Mouse (Mus musculus): ENCODE measurements around the gene Tas2r118. TPM values are rescaled to one million over a fixed set of nuclear protein-coding genes. Genes with fewer than 3 reads are reported as not detected.

Gene Tas2r118
- not detected for total RNA-seq (2018; cell fraction: chromatin; rRNA removed)
- not detected for total RNA-seq (2018; cell fraction: cytosol; rRNA removed)
- total RNA-seq (2018; cell fraction: nucleus; rRNA removed), result not detected
- not detected in 3 replicates for polyA plus RNA-seq (2018)

DNA sequence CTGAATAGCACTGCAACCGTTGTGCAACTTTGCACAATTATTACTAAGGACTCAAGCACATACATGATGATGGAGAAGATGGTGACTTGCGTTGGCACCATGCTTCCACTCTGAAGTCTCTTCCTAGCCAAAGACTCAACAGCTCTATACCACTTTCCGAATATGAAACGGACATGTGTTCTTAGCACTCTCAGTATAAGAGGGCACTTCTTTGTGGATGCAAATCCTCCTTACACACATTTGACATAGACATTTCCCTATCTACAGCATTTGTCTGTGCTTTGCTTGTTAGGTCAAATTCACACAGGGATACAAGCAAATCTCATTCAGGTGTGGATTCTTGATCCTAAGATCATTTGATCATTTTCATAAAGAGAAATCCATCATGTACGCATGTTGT lies at the start of gene Tas2r118:
TSS of gene Tas2r118 (minus strand) at position 101 of the 400 bp plus-strand sequence.
- H3K36me3 ChIP-seq (ENCODE audit: inconsistent target), result no peaks in the 10 kb centered on the region
- no peaks in the 10 kb centered on the region for H3K79me2 ChIP-seq (ENCODE audit: inconsistent target)
- WGBS (ENCODE audit: missing documents), result 95% methylated on average over 5 of the region's 5 CpGs
- H3K27ac ChIP-seq, result no peak within 1 kb of the TSS
- no peak within 1 kb of the TSS for H3K4me3 ChIP-seq (ENCODE audit: inconsistent target)

DNA sequence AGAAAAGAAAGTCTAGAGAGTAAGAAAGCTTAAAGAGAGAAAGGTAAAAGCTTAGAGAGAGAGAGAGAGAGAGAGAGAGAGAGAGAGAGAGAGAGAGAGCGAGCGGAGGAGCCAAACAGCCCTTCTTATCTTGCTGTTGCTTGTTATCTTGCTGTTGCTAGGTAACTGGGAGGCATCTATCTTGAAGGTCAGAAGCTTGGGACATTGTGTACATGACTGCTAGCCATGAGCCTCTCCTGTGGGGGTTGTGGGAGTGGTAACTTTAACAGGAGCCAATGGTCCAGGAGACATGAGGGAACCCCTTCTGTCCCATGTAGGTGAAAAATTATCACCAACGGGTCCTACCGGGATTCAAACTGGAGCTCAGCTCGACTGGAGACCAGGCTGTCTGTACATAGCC lies 48.5 kb upstream of the Tas2r118 start:
- no peak overlapping the region for H3K4me3 ChIP-seq (ENCODE audit: inconsistent target)
- no peaks in the 10 kb centered on the region for H3K79me2 ChIP-seq (ENCODE audit: inconsistent target)
- 86% methylated on average over 4 of the region's 5 CpGs for WGBS (ENCODE audit: missing documents)
- H3K36me3 ChIP-seq (ENCODE audit: inconsistent target), result no peaks in the 10 kb centered on the region
- no peak overlapping the region for H3K27ac ChIP-seq

DNA sequence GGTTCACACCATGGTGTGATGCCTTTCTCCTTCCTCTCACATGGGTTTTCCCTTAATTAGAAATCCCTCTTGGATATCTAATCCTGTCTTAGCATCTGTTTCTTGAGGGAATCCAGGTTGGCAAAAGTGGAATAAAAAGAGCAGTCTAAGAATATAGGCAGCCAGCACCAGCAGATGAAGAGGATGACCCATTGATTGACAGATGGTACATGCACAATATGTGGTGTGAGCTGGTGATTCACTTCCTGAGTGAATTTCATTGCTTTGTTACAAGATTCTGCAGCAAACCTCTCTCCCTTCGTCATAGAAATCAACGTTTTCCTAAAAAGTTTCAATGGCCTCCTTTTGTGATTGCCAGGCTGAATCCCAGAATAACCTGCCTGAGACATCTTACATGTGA lies 23.4 kb upstream of the Tas2r118 start:
- Histone ChIP-seq H3K79me2 (ENCODE audit: inconsistent target) (no peaks in the 10 kb centered on the region), H3K36me3 (ENCODE audit: inconsistent target) (no peaks in the 10 kb centered on the region), H3K4me3 (ENCODE audit: inconsistent target) (no peak overlapping the region), H3K27ac (no peak overlapping the region)
- 64% methylated on average over 2 of the region's 2 CpGs for WGBS (ENCODE audit: missing documents)

DNA sequence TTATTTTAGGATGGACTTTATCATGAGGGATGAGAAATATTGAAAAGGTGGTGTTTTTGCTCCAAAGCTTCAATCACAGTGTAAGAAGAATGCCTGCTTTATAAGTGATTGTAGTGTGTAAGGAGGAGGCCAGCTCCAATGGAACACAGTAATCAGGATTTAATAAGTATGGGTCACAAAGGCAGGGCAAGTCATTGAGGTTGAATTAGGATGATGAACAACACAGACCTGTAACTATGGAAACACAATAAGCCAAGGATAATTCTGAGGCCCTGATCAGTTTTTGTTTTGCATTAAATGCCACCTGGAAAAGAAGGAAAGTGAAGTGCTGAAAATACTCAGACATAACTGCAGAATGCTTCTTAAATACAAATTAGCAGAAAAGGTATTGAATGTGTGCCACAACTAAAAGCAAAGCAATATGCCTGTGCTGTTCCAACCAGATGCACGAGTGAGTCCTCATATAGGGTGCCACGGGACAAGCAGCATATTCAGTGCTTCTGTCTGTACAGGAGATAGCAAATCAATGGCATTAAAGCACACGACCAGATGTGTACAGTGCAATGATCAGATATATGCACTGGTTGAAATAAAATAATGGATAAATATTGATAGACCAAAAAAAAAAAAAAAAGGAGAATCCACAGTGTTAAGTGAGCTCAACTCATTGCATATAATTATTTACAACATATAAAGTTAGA lies 21.0 kb upstream of the Tas2r118 start:
- Histone ChIP-seq H3K79me2 (ENCODE audit: inconsistent target) (no peaks in the 10 kb centered on the region), H3K36me3 (ENCODE audit: inconsistent target) (no peaks in the 10 kb centered on the region), H3K27ac (no peak overlapping the region), H3K4me3 (ENCODE audit: inconsistent target) (no peak overlapping the region)
- 93% methylated on average over 3 of the region's 3 CpGs for WGBS (ENCODE audit: missing documents)

DNA sequence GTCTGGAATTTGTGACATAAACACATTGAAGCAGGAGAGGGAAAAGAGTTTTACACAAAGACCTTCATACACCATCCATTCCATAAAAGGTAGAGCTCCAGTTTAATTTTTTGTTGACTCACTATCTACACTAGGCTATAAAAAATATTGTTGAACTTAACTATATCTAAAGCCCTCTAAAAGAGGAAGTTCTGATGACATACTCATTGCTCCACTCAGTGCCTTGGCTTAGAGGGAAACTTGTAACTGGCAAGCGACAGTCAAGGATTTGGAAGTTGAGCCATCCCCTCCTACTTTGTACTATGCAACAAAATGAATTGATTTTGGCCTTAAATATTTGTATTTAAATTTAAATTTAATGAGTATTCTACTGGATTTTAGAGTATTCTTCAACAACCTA lies 16.4 kb upstream of the Tas2r118 start:
- Histone ChIP-seq H3K36me3 (ENCODE audit: inconsistent target) (no peaks in the 10 kb centered on the region), H3K79me2 (ENCODE audit: inconsistent target) (no peaks in the 10 kb centered on the region), H3K4me3 (ENCODE audit: inconsistent target) (no peak overlapping the region), H3K27ac (no peak overlapping the region)
- 50% methylated on average over 1 of the region's 1 CpGs for WGBS (ENCODE audit: missing documents)

DNA sequence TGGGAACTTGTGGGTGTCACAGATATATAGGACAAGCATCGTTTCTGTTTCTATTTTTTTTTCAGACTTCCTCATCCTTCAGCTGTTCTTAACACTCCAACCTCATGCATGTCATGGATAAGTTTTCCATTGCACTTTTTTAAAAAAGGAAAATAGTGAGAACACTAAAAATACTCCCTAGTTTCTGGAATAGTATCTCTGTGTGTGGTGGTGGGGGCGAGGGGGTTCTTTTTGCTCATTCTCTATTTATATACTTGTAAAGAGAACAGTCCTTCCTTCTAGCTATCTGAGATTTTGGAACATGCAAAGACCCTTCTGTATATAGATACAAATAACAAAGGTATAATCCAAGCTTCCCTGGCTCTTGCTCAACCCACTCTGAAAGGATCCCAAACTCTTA lies 2.9 kb downstream of the Tas2r118 start:
- Histone ChIP-seq H3K27ac (no peak overlapping the region), H3K4me3 (ENCODE audit: inconsistent target) (no peak overlapping the region), H3K79me2 (ENCODE audit: inconsistent target) (no peaks in the 10 kb centered on the region), H3K36me3 (ENCODE audit: inconsistent target) (no peaks in the 10 kb centered on the region)
- WGBS (ENCODE audit: missing documents), result 56% methylated on average over 2 of the region's 2 CpGs

DNA sequence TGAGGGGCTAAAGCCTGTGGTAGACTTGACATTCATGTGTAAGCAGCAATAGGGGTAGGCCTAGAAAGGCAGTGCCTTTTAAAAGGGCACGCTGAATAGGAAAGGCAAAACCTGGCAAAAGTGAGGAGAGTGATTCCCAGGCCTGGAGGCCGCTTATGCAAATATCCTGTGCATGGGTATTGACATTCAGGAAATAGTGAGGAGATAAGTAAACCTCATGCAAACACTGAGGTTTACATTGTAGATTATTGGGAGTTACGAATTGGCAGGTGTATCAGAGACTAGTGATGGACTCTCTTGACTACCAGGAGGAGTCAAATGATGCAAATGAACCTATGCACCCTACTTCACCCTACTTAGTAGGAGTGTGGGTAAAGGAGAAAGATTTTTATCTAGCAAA lies 3.9 kb downstream of the Tas2r118 start:
- Histone ChIP-seq H3K4me3 (ENCODE audit: inconsistent target) (no peak overlapping the region), H3K27ac (no peak overlapping the region), H3K36me3 (ENCODE audit: inconsistent target) (no peaks in the 10 kb centered on the region), H3K79me2 (ENCODE audit: inconsistent target) (no peaks in the 10 kb centered on the region)
- WGBS (ENCODE audit: missing documents), result 79% methylated on average over 3 of the region's 3 CpGs

DNA sequence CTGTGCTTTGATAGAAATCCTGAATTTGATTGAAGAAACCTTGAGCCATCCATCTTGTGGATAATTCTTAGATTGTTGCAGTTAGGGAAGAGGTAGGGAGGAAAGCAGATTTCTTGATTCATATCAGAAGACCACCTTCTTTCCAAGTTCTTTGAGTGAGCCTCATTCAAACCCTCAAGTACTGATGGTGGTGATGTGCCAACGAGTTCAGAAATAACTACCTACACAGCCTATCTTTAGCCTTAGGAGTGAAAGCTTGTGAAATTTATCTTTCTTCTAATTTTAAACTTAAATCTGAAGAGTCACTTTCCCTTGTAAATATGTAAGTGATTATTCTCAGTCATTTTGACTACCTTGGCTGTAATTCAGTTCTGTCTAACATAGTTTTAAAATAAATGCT lies 6.1 kb downstream of the Tas2r118 start:
- Histone ChIP-seq H3K79me2 (ENCODE audit: inconsistent target) (no peaks in the 10 kb centered on the region), H3K27ac (no peak overlapping the region), H3K36me3 (ENCODE audit: inconsistent target) (no peaks in the 10 kb centered on the region), H3K4me3 (ENCODE audit: inconsistent target) (no peak overlapping the region)
- WGBS (ENCODE audit: missing documents), result 38% methylated on average over 1 of the region's 1 CpGs

DNA sequence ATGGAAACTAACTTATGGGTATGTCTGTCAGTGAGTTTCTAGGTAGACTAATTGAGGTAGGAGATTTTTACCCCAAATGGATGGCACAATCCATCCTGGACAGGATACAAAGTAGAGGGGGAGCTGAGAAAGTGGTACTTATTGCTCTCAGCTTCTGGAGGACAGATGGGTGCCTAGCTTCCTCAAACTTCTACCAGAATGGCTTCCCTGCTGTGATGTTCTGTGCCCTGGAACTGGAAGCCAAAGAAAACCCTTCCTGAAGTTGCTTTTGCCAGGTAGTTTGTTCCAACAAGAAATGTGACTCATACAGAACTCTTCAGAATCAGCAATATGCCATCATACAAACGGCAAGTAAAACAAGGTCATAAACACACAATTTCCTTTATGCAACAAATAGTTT lies 29.1 kb downstream of the Tas2r118 start:
- no peak overlapping the region for H3K4me3 ChIP-seq (ENCODE audit: inconsistent target)
- H3K79me2 ChIP-seq (ENCODE audit: inconsistent target), result no peaks in the 10 kb centered on the region
- no peak overlapping the region for H3K27ac ChIP-seq
- H3K36me3 ChIP-seq (ENCODE audit: inconsistent target), result no peaks in the 10 kb centered on the region
- WGBS (ENCODE audit: missing documents), result 83% methylated on average over 1 of the region's 1 CpGs

DNA sequence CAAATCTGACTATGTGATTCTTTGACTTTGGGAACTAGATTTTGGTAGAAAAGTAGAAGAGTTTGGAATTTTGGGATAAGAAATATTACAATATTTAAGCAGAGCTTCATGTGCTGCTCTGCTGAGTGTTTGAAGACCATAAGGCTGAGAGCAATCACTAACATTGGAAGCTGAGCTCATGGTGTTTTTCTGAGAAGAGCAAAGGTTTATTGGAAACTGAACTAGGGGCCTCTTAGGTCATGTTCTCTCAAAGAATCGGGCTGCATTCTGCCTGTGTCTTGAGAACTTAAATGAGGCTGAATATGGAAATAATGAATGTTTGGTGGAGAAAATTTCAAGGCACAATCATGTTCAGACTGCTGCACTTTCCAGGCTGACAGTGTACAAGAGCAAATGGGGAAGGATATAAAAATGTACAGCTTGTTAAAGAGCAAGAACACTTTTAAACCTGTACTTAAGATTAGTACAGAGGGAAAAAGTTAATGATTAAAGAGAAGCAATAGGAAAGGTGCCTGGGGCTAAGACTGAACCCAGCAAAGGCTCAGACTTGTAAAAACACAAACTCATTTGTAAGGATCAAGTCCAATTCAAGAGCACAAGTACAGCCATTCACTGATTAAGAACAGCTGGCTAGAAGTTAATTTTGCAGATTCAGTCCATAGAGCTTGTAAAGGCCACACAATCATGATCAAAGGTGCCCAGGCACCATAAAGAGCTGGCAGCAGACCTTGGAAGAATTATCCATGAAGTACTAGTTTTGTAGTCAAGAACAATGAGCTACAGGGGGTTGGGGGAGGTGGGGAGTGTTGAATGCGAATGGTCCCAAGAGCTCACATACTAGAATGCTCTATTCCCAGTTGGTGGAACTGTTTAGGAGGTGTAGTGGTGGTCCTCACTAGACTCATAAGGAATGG lies 31.0 kb downstream of the Tas2r118 start:
- Histone ChIP-seq H3K79me2 (ENCODE audit: inconsistent target) (no peaks in the 10 kb centered on the region), H3K36me3 (ENCODE audit: inconsistent target) (no peaks in the 10 kb centered on the region), H3K27ac (no peak overlapping the region), H3K4me3 (ENCODE audit: inconsistent target) (no peak overlapping the region)
- WGBS (ENCODE audit: missing documents), result 60% methylated on average over 2 of the region's 2 CpGs

DNA sequence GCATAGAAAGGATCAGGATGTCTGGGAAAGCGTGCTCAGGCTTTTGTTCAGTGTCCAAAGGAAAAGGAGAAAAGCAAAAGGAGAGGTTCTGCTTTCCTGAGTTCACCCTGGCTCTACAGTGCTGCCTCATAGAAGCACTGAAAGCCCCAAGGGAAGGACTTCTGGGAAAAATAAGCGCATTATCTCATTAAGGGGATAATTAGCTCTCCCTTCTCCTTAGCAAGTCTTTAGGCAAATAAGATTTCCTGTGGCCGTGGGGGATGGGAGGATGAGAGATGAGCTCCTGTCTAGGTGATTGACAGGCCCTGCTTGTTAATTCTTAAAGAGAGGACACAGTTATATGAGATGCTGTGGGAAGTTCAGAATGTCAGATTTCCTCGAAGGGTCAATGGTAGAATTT lies 33.4 kb downstream of the Tas2r118 start:
- H3K27ac ChIP-seq, result no peak overlapping the region
- no peaks in the 10 kb centered on the region for H3K79me2 ChIP-seq (ENCODE audit: inconsistent target)
- WGBS (ENCODE audit: missing documents), result 75% methylated on average over 4 of the region's 4 CpGs
- H3K4me3 ChIP-seq (ENCODE audit: inconsistent target), result no peak overlapping the region
- H3K36me3 ChIP-seq (ENCODE audit: inconsistent target), result no peaks in the 10 kb centered on the region

DNA sequence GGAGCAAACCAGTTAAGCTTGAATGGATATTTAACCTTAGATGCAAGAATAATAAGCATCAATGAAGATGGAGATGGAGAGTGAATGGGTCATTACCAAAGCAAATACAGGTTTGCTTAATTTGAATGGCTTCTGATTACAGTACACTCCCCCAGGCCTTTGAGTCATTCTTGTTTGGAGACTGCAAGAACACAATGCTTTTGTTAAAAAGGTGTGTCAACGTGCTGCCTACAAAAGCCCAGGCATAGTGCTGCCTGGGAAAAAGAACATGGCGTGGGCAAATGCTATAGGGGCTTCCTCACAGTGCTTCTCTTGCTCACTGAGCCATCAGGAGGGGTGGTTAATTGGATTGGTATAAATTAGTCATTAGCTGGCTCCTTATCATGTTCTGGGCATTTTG lies 46.1 kb downstream of the Tas2r118 start:
- H3K36me3 ChIP-seq (ENCODE audit: inconsistent target), result no peaks in the 10 kb centered on the region
- H3K27ac ChIP-seq, result no peak overlapping the region
- no peak overlapping the region for H3K4me3 ChIP-seq (ENCODE audit: inconsistent target)
- 64% methylated on average over 2 of the region's 2 CpGs for WGBS (ENCODE audit: missing documents)
- no peaks in the 10 kb centered on the region for H3K79me2 ChIP-seq (ENCODE audit: inconsistent target)
